Mouse (Mus musculus): ENCODE measurements at regions not wholly inside any gene's neighbourhood (a gene's known extent, or its start where the extent isn't known, plus 50 kb on each side); places are given as distances from the start of the nearest gene placed in this dataset.

- Histone ChIP-seq H3K9ac (replicated peaks) (no peak overlapping the region), H3K27me3 (no peaks in the 10 kb centered on the region), H3K4me3 (no peak overlapping the region), H3K4me1 (peaks cover 8% of the 10 kb centered on the region), H3K36me3 (no peaks in the 10 kb centered on the region), H3K9me3 (no peaks in the 10 kb centered on the region), H3K4me2 (replicated peaks) (no peak overlapping the region), H3K27ac (replicated peaks) (peak overlapping the region; percentile 62)
- WGBS, result 43% methylated on average over 9 of the region's 9 CpGs
- ATAC-seq (replicated peaks), result peak; percentile 92
Observed at GRCm38 (mm10) chr2:51830965-51831720, 103.8 kb downstream of the Rbm43 start.

GRCm38 (mm10) chr2:51837864-51838263 lies 97.1 kb downstream of the Rbm43 start:
- 90% methylated on average over 5 of the region's 5 CpGs for WGBS
- Histone ChIP-seq H3K4me1 (no peaks in the 10 kb centered on the region), H3K9ac (replicated peaks) (no peak overlapping the region), H3K9me3 (no peaks in the 10 kb centered on the region), H3K4me2 (replicated peaks) (no peak overlapping the region), H3K27me3 (no peaks in the 10 kb centered on the region), H3K27ac (replicated peaks) (no peak overlapping the region), H3K36me3 (no peaks in the 10 kb centered on the region), H3K4me3 (no peak overlapping the region)
- ATAC-seq (replicated peaks), result no peak

GRCm38 (mm10) chr2:51840808-51841207 lies 94.2 kb downstream of the Rbm43 start:
- no peaks in the 10 kb centered on the region for H3K36me3 ChIP-seq
- WGBS, result 65% methylated on average over 3 of the region's 3 CpGs
- ATAC-seq (replicated peaks), result no peak

DNA sequence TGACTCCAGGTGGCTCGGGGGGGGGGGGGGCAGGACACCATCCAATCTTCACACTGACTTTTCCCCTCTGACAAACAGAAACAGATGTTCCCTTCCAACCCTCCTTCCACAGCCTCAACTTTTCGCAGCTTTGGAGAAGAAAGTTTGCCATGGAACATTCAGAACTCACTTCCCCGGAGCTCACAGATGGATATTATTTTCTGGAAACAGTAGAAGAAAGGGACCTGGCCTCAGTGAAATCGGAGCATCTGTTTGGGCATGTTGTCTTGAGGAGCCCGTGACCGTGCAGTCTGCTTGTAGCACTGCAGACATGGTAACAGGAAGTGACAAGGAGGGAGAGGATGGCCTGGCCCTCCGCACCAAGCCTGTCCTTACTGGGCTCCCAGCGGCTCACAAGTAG lies 90.1 kb downstream of the Rbm43 start:
- ATAC-seq (replicated peaks), result no peak
- WGBS, result 84% methylated on average over 8 of the region's 8 CpGs
- H3K4me2 ChIP-seq (replicated peaks), result no peak overlapping the region
- no peaks in the 10 kb centered on the region for H3K36me3 ChIP-seq
- H3K27me3 ChIP-seq, result no peaks in the 10 kb centered on the region
- H3K27ac ChIP-seq (replicated peaks), result no peak overlapping the region
- no peak overlapping the region for H3K4me3 ChIP-seq
- peaks cover 22% of the 10 kb centered on the region for H3K4me1 ChIP-seq
- no peaks in the 10 kb centered on the region for H3K9me3 ChIP-seq
- no peak overlapping the region for H3K9ac ChIP-seq (replicated peaks)

More at GRCm38 (mm10) chr2:51840808-51841207, 94.2 kb downstream of the Rbm43 start:
- Histone ChIP-seq H3K9me3 (no peaks in the 10 kb centered on the region), H3K9ac (replicated peaks) (no peak overlapping the region), H3K4me2 (replicated peaks) (no peak overlapping the region), H3K4me3 (no peak overlapping the region), H3K27me3 (no peaks in the 10 kb centered on the region), H3K27ac (replicated peaks) (no peak overlapping the region), H3K4me1 (no peaks in the 10 kb centered on the region)

DNA sequence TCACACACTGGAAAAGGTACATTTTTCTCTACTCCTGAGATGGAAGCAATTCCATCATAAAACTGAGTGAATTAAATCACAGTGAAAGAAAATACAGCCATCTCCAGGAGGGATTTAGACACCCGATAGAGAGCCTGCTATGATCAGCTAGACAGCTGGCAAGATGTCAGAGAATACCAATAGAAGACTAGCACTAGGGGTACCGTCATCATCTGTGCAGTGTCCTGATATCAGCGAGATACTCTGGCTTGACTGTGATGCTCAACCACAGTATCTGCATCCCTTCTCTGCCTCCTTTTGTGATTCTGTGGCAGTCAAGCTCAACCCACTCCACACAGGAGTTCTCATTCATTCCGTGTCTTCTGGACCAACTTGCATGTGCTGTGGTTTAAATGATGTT lies 87.4 kb downstream of the Rbm43 start:
- H3K4me3 ChIP-seq, result no peak overlapping the region
- no peaks in the 10 kb centered on the region for H3K36me3 ChIP-seq
- H3K27me3 ChIP-seq, result no peaks in the 10 kb centered on the region
- no peaks in the 10 kb centered on the region for H3K9me3 ChIP-seq
- H3K27ac ChIP-seq (replicated peaks), result peak overlapping the region; percentile 19; the same call in 1 of the 2 replicates
- H3K4me1 ChIP-seq, result peaks cover 22% of the 10 kb centered on the region
- whole genome bisulfite sequencing, result 52% methylated on average over 4 of the region's 4 CpGs
- no peak overlapping the region for H3K4me2 ChIP-seq (replicated peaks)
- no peak overlapping the region for H3K9ac ChIP-seq (replicated peaks)
- 0 out of 2 replicates have a peak, but pooled peaks have one; percentile 46 for ATAC-seq (replicated peaks)

- H3K36me3 ChIP-seq, result no peaks in the 10 kb centered on the region
- peaks cover 22% of the 10 kb centered on the region for H3K4me1 ChIP-seq
- no peak overlapping the region for H3K9ac ChIP-seq (replicated peaks)
- H3K27me3 ChIP-seq, result no peaks in the 10 kb centered on the region
- 0 out of 2 replicates have a peak overlapping the region, but pooled peaks have one; percentile 8 for H3K27ac ChIP-seq (replicated peaks)
- no peak overlapping the region for H3K4me3 ChIP-seq
- H3K9me3 ChIP-seq, result no peaks in the 10 kb centered on the region
- WGBS, result 34% methylated on average over 6 of the region's 6 CpGs
- H3K4me2 ChIP-seq (replicated peaks), result no peak overlapping the region
- peak; percentile 29; the same call in 1 of the 2 replicates for ATAC-seq (replicated peaks)
Observed at GRCm38 (mm10) chr2:51847964-51848363, 87.0 kb downstream of the Rbm43 start.

GRCm38 (mm10) chr2:51848491-51848890 lies 86.5 kb downstream of the Rbm43 start:
- ATAC-seq (replicated peaks), result peak; percentile 26; the same call in 1 of the 2 replicates
- H3K4me1 ChIP-seq, result peaks cover 22% of the 10 kb centered on the region
- H3K27me3 ChIP-seq, result no peaks in the 10 kb centered on the region
- H3K27ac ChIP-seq (replicated peaks), result 0 out of 2 replicates have a peak overlapping the region, but pooled peaks have one; percentile 8
- no peak overlapping the region for H3K4me3 ChIP-seq
- H3K9me3 ChIP-seq, result no peaks in the 10 kb centered on the region
- no peak overlapping the region for H3K4me2 ChIP-seq (replicated peaks)
- H3K9ac ChIP-seq (replicated peaks), result no peak overlapping the region
- WGBS, result 38% methylated on average over 2 of the region's 2 CpGs
- no peaks in the 10 kb centered on the region for H3K36me3 ChIP-seq

GRCm38 (mm10) chr2:51850581-51850980 lies 84.4 kb downstream of the Rbm43 start:
- Histone ChIP-seq H3K9me3 (no peaks in the 10 kb centered on the region), H3K27me3 (no peaks in the 10 kb centered on the region), H3K27ac (replicated peaks) (no peak overlapping the region), H3K4me2 (replicated peaks) (no peak overlapping the region), H3K36me3 (no peaks in the 10 kb centered on the region), H3K4me3 (no peak overlapping the region), H3K9ac (replicated peaks) (no peak overlapping the region), H3K4me1 (peaks cover 28% of the 10 kb centered on the region)
- ATAC-seq (replicated peaks), result no peak
- WGBS, result 85% methylated on average over 9 of the region's 9 CpGs

GRCm38 (mm10) chr2:51851711-51852110 lies 83.3 kb downstream of the Rbm43 start:
- 95% methylated on average over 7 of the region's 7 CpGs for WGBS
- no peak overlapping the region for H3K4me3 ChIP-seq
- ATAC-seq (replicated peaks), result no peak
- H3K9ac ChIP-seq (replicated peaks), result no peak overlapping the region
- H3K27ac ChIP-seq (replicated peaks), result no peak overlapping the region
- peaks cover 26% of the 10 kb centered on the region for H3K4me1 ChIP-seq
- H3K9me3 ChIP-seq, result no peaks in the 10 kb centered on the region
- H3K27me3 ChIP-seq, result no peaks in the 10 kb centered on the region
- H3K36me3 ChIP-seq, result no peaks in the 10 kb centered on the region
- H3K4me2 ChIP-seq (replicated peaks), result no peak overlapping the region

GRCm38 (mm10) chr2:51857226-51857625 lies 77.7 kb downstream of the Rbm43 start:
- H3K36me3 ChIP-seq, result no peaks in the 10 kb centered on the region
- H3K27ac ChIP-seq (replicated peaks), result no peak overlapping the region
- peaks cover 6% of the 10 kb centered on the region; the same call in 1 of the 2 replicates for H3K4me1 ChIP-seq
- no peak overlapping the region for H3K4me3 ChIP-seq
- H3K9ac ChIP-seq (replicated peaks), result no peak overlapping the region
- H3K27me3 ChIP-seq, result no peaks in the 10 kb centered on the region
- ATAC-seq (replicated peaks), result no peak
- no peak overlapping the region for H3K4me2 ChIP-seq (replicated peaks)
- H3K9me3 ChIP-seq, result no peaks in the 10 kb centered on the region

GRCm38 (mm10) chr2:51866045-51866444 lies 68.9 kb downstream of the Rbm43 start:
- no peak for ATAC-seq (replicated peaks)
- H3K36me3 ChIP-seq, result no peaks in the 10 kb centered on the region
- H3K9me3 ChIP-seq, result no peaks in the 10 kb centered on the region
- no peaks in the 10 kb centered on the region for H3K27me3 ChIP-seq
- no peak overlapping the region for H3K27ac ChIP-seq (replicated peaks)
- no peaks in the 10 kb centered on the region for H3K4me1 ChIP-seq
- H3K4me3 ChIP-seq, result no peak overlapping the region
- H3K9ac ChIP-seq (replicated peaks), result no peak overlapping the region
- no peak overlapping the region for H3K4me2 ChIP-seq (replicated peaks)
- WGBS, result 82% methylated on average over 5 of the region's 5 CpGs

DNA sequence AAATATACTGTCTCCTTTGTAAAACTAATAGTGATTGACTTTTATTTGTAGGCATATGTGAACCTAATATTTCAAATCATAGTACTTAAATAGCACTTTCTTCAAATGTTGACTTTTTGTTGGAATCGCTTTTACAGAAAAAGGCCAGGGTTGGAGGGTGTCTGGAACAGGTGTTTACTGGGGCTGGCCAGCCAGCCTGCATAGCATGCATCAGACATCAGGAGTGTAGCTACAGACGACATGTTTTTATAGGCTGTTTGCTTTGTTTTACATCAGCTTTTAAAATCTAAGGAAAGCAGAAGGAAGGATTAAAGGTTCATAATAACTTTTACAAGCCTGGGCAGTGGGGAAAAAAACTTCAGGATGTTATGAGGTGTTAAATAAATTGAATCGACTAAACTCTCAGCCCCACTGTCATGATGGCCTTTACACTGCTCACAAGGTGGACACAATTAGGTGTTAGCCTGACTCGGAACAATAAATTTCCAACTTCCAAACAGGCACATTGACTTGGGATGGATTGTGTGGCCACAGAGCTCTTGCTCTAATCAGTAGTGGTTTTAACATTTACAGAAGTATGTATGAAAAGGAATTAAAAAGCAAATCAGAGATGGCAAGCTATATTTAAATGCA lies 66.0 kb downstream of the Rbm43 start:
- no peak overlapping the region for H3K4me2 ChIP-seq (replicated peaks)
- no peaks in the 10 kb centered on the region for H3K27me3 ChIP-seq
- H3K4me1 ChIP-seq, result no peaks in the 10 kb centered on the region
- WGBS, result 94% methylated on average over 4 of the region's 4 CpGs
- no peak overlapping the region for H3K4me3 ChIP-seq
- no peak overlapping the region for H3K9ac ChIP-seq (replicated peaks)
- ATAC-seq (replicated peaks), result no peak
- no peak overlapping the region for H3K27ac ChIP-seq (replicated peaks)
- no peaks in the 10 kb centered on the region for H3K9me3 ChIP-seq
- H3K36me3 ChIP-seq, result no peaks in the 10 kb centered on the region

All from forebrain, embryonic 15.5 days (tissue).